Mouse (Mus musculus) cerebral cortex, adult 2 months (tissue): Measurements from ENCODE around the gene Gm10271.

Experiments
- WGBS: fragments of 180-500 bp; shearing (Covaris S2); methylation state at CpG from one replicate; pipeline ENCODE4 v1.1.7; 2018; 5-methylcytosine and 5-hydroxymethylcytosine counted together

Gene Gm10271

GRCm38 (mm10) chr10:116978841-116979240 is 6.4 kb upstream of the Gm10271 start:
- 92% methylated on average over 9 of the region's 9 CpGs for WGBS

DNA sequence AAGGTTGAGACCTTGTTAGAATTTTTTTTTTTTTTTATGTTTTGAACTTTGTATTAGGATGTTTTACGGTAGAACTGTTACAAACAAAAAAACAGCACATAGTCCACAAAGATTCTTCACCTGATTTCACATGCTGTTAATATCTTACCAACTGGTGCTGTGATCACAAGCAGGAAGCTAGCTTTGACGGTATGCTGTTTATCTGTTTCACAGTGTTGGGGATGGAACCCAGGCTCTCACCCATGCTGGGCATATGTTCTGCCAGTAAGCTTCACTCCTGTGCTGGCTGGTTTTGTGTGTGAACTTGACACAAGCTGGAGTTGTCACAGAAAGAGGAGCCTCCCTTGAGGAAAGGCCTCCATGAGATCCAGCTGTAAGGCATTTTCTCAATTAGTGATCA is 5.4 kb upstream of the Gm10271 start:
- WGBS: 91% methylated on average over 2 of the region's 2 CpGs

DNA sequence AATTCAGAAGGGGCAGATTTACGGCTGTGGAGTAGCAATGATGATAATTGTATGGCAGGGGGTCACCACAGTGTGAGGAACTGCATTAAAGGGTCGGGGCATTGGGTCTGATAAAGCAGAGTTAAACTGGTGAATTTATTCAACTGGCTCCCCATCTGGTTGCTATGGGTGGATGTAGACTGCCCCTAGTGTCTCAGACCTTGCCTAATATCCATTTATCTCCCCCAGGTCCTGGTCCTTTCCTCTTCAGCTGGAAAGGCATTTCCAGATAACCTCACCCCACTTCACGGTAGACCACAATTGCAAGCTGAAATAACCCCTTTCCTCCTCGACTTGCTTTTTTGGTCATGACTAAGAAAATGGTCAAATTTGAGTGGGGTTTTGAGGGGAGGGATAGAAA is 5.0 kb upstream of the Gm10271 start:
- 81% methylated on average over 4 of the region's 4 CpGs for WGBS

GRCm38 (mm10) chr10:116968741-116969140 is 3.7 kb downstream of the Gm10271 start:
- 82% methylated on average over 4 of the region's 4 CpGs for WGBS

DNA sequence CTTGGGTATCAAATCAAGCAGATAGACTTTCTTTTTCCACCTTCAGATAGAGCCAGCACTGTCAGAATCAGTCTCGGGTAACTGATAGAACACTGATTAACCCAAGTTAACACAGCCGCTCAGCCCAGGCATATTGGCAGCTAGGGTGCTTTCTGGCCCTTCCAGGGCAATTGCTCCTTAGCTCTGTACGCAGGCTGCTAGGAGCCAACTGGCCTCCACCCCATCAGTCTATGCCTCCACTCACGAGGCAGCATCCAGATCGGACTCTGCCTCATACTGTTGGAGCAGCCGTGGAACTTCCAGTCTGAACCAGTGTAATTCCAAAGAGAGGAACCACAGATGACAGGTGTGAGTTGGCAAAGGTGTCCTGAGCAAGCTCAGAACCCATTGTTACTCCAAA is 6.3 kb downstream of the Gm10271 start:
- WGBS: 82% methylated on average over 6 of the region's 6 CpGs

DNA sequence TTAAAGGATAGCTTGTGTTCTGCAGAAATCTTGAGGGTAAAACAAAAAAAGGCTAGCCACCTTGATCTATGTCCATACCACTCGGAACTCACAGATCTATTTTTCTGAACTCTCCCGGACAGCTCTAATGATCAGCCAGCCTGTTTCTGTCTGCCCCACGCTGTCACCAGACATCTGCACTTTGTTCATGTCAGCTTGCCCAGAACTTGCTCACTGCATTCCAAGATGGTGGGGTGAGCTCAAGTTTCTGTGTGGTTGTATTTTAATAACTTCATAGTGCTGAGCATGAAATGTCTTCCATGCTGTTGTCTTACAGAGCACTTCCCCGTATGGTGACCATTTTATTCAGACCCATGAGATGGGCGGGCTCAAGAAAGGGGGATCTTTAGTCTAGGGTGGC is 7.1 kb downstream of the Gm10271 start:
- WGBS: 82% methylated on average over 5 of the region's 5 CpGs

DNA sequence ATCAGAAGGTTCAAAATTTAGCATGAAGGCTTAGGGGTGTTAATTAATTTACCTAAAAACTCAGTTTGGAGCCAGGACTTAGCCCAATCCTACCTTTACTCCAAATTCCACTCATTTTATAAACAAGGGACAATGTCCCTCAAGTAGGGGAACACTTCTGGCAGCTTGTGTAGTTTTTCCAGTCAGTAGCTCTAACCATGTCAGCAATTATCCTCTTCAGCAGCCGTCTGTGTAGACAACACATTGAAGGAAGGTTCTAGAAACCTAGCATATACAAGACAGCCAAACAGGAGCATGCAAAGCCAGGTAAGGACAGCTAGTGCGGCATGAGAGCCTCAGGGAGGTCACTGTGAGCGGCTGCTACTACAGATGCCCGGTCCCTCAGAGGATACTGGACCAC is 7.8 kb downstream of the Gm10271 start:
- 91% methylated on average over 4 of the region's 4 CpGs for WGBS

DNA sequence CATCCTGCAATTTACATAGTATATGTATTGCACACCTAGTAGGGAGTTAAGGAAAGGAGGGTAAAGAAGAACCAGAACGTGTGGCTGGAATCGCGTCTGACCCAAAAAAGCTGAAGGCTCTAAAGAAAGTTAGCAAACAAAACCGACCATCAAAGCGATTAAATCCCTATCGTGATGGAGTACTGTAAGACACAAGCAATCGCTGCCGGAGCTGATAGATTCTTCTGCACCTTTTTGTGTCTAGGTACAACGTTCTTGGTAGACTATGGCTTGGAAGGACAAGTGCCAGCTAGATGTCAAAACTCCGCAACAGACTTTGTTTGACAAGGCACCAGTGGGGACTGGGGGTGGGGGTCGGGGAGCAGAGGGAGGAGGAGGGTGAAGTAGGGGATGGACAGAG is 8.3 kb downstream of the Gm10271 start:
- WGBS: 83% methylated on average over 11 of the region's 11 CpGs

DNA sequence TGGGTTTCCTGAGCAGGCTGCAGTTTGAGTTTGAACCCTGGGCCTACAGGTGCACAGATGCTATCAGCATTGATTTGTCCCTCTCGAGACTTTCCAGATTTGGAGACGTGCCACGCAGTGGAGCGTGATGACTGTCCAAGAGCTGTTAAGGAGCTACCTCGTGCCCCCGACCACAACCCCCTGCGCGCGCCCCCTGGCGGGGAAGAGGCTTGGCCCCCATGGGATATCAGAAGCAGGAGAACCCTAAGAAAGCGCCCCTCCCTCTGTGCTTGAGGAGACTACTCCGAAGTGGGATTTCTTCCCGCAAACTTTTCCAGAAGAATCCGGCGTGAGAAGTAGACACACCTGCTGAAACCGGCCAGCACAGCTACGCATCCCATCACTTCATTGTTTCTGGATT is 9.6 kb downstream of the Gm10271 start:
- 66% methylated on average over 17 of the region's 17 CpGs for WGBS

- 86% methylated on average over 14 of the region's 14 CpGs for WGBS
Observed at GRCm38 (mm10) chr10:116962152-116962551, 10.3 kb downstream of the Gm10271 start.

- WGBS: 22% methylated on average over 5 of the region's 5 CpGs
Observed at GRCm38 (mm10) chr10:116957867-116958551, 14.4 kb downstream of the Gm10271 start.

DNA sequence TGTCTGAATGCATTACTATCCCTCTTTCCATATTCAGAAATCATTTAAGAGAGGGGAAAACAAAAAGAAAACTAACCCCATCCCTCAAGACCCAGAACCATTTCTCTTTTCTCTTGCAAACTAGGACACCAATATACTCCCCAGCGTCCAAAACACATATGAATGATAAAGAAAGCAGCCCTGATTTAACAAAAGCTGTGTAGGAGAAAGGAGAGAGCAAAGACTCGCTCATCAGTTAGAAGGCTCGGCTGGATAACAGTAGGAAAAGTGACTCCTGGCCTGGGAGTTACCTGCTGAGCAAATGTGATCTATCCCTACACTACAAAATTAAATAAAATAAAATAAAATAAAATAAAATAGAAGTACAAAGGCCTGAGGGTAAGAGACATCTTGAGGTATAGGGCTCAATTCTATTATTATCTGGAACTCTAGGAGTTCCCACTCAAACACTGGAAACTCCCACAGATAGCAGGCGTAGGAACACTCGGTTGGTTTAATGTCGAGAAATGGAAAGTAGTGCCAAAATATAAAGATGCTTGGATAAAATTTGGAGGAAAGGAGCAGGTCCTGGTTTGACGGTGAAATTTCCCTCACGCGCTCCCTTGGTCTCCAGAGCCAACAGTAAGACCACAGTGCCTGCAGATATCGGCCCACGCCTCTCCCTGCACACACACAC is 15.8 kb downstream of the Gm10271 start:
- WGBS: 65% methylated on average over 11 of the region's 11 CpGs

- 88% methylated on average over 6 of the region's 6 CpGs for WGBS
Observed at GRCm38 (mm10) chr10:116955191-116955590, 17.2 kb downstream of the Gm10271 start.

DNA sequence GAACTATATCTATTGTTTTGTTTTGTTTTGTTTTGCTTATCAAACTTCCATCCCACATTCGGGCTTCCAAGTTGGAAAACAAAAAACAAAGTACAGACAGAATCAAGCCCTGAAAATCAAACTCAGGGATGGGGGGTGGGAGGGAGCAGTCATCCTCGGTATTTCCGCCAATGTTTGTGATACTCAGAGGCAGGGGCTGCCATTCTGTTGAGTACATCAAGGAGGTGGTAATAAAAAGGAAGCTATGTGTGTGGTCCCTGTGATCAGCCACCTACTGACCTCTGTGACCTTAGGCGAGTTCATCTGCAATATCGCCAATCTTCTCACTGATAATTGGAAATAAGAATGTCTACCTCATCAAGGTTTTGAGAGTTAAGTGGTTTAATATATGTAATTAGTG is 21.5 kb downstream of the Gm10271 start:
- 33% methylated on average over 5 of the region's 5 CpGs for WGBS

DNA sequence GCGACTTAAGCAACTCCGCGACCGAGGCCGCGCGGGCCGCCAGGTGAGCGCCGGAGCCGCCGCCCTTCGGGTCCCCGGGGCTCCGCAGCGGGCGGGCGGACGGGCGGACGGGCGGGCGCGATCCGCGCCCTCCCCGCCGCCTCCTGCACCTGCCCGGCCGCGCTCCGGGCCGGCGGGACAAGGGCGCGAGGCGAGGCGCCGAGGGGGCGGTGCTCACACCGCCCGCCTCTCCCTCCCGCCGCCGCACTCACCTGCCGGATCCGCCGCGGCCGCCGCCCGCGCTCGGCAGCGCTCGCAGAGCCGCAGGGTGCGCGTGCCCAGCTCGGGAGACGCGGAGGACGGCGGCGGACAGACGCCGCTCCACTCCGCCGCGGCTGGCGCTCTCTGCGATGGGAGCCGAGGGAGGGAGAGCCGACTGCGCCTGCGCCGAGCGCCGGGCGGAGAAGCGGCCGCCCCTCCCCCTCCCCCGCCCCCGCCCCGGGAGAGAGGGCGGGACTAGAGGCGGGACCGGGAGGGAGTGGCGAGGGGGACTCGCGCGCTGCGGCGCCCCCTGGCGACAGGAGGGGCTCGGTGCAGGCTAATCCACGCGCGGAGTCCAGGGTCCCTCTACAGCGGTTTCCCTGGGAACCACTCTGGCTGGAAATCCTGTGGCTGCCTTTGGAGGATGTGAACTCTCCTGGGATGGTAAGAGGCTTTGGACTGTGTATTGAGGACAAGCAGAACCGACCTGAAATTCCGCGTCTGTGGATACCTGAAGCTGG is 22.2 kb downstream of the Gm10271 start, which contains the start of gene Rab3ip:
Rab3ip (minus strand) TSS at position 761 of the 761 bp plus-strand sequence.
- WGBS: under 1% methylated on average over 99 of the region's 103 CpGs

DNA sequence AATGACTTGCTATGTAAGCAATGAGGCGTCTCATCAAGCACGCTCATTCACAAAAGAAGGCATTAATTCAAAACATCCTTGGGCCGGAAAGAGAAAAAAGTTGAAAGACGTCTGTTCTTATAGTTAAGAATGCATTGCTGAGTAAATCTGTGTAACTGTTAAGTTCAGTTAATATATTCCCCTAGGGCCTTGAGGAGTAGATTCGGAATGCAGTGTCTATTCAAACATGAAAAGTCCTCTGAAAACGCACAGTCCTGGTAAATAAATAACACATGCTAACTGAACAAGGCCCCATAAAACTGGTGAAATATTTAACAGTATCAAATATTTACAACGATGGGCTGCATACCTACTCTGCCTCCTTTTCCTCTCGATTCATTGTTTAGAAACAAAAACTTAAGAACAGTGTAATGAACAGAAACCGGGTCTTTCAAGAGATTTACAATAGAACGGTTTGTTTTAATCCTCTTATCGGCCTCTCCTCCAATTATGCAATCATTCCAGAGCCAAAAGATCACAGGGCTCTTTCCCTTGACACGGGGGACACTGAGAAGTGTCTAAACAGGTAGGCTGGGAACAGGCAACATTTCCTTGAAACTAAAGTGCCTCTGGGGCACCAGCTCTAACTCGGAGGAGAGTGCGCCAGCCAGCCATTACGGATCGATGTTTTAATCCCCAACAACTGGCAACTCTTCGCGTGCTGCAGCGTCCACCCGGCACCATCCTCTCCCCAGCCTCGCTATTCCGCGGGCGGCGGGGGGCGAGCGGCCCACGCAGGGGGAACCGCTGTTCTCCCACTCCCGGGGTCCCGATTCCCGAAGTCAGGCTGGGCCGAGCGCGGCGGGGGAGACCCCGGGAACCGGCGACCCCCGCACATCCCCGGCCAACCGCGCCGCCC is 23.0 kb downstream of the Gm10271 start:
- WGBS: 4% methylated on average over 44 of the region's 44 CpGs

GRCm38 (mm10) chr10:116948414-116948813 is 24.0 kb downstream of the Gm10271 start:
- 90% methylated on average over 9 of the region's 9 CpGs for WGBS

DNA sequence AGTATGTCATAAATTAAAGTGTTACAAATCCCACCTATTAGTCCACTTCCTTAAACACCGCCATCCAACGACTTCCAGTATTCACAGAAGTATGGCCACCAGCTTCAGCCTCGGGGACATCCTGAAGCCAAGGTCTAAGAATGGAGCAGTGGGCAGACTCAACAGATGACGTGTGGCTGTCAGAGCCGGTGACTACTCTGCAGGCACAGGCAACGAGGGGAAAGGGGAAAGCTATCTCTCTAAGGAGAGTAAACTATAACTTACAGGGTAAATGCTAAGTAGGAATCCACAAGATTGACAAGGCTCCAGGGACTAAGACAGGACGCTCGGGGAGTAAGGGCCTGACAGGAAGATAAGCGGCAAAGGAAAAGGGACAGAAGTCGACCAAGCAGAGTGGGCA is 27.5 kb downstream of the Gm10271 start:
- 80% methylated on average over 10 of the region's 10 CpGs for WGBS

- WGBS: 83% methylated on average over 3 of the region's 3 CpGs
Observed at GRCm38 (mm10) chr10:116944144-116944543, 28.3 kb downstream of the Gm10271 start.

DNA sequence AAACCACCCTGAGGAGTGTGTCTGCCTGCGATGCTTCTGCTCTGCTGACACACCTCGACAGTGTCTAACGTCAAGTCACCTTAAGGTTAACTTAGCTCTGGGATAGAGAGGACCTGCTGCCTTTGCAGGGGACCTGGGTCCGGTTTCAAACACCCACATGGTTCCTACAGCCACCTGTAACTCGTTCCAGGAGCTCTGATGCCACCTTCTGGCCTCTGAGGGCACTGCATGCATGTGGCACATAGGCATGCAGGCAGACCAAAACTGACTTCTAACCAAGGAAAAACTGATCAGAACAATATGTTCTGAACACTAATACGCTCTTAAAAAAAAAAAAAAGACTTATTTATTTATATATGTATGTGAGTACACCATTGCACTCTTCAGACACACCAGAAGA is 29.4 kb downstream of the Gm10271 start:
- WGBS: 92% methylated on average over 6 of the region's 6 CpGs

DNA sequence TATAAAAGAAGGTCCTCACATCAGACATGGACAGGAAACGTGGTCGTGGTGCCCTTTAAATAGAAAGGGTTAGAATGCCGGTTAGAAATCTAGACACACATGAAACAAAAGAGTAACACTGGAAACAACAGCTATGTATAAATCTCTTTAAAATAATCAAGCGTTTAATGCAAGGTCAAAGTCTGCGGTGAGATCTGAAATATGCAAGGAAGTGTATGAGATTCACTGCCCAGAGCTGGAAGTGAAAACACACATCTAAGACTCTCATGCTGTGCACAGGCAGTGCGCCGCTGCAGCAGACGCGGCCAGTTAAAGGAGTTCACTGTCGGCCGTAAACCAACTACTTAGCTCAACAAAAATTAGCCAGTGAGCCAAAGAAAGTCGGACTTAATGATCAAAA is 37.4 kb downstream of the Gm10271 start:
- 64% methylated on average over 12 of the region's 12 CpGs for WGBS

DNA sequence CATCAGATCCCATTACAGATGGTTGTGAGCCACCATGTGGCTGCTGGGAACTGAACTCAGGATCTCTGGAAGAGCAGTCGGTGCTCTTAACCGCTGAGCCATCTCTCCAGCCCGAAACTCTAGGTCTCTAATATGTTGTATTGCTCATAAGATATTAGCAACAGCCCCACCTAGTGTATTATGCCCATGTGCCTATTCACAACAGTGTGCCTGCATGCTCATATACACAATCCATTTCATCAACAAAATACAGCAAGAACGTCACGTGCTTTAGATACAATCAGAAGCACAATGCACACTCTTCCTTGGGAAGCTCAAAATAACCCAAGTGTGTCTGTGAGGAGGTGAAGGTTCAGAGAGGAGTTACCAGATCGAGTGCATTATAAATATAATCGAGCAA is 38.6 kb downstream of the Gm10271 start:
- whole genome bisulfite sequencing: 91% methylated on average over 7 of the region's 7 CpGs
